Mouse (Mus musculus): ENCODE data around the gene Olfr1133.
"Not testable (repeated sequence)": the region's sequence is repeated elsewhere in the genome, so short reads cannot be mapped to it uniquely, and the experiment has no call there.

Gene Olfr1133

DNA sequence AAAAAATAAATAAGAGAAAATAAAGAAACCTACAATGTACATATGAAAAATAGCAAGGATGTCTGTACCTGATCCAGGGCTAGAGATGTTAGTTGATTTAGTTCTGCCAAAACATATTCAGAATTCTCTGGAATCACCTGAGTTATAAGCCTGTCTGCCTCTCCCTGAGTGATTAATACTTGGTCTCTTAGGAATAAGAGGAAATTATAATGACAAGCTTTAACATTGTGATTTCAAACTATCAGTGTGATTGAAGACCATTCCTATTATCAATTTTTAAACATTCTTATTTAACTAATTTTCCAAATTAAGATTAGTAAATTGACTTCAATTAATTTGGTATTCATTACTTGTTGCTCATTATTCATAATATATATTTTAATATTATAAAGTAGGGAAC lies at the start of gene Olfr1133:
Gene Olfr1133, minus strand, starts transcription at position 101 of the 400 bp plus-strand sequence.
- in situ Hi-C loops (cut with MboI; ENCODE audit: low pct_unique_long_range_greater_than_20kb in 1 of 2, low sequenced_read_pairs in 2 of 2, unreplicated experiment in 1 of 2) = no loop called here

DNA sequence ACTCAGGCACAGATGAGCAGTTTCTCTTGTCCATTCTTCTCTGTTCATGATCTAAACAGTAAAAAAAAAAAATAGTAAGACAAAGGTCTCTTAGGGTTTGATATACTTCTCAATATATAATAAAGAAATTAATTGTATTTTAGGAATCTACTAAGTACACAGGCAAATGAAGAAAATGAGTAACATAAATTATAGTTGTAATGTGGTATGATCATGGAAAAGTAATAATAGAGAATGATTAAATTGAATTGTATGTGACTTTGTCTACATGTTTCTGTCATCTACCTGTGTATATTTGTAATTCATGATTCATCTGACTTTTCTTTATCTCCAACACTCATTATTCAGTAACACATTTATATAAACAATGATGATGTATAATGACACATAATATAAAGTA lies 46.7 kb upstream of the Olfr1133 start, which contains the start of gene Olfr1136:
Gene Olfr1136, minus strand, starts transcription at position 101 of the 400 bp plus-strand sequence.
- in situ Hi-C loops (cut with MboI; ENCODE audit: low pct_unique_long_range_greater_than_20kb in 1 of 2, low sequenced_read_pairs in 2 of 2, unreplicated experiment in 1 of 2) = no loop called here

DNA sequence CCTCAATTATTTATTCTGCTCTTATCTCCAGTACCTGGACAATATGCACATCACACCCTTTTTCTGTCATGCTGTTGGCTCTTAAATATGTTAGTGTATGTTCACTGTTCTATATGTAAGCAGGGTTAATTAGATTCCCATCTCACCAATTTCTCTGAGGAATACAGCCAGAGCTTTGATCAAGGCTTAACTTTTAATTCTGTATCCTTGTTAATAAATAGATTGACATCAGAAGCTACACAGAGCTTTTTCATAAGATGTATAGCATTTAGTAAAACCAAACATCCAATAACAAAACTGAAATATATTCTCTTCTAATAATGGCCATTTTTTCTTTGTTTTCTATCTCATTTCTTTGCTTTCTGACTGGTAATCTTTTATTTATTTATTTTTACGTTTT lies 26.4 kb upstream of the Olfr1133 start, which contains the start of gene Olfr1135:
Gene Olfr1135, minus strand, starts transcription at position 101 of the 400 bp plus-strand sequence.
- in situ Hi-C loops (cut with MboI; ENCODE audit: low pct_unique_long_range_greater_than_20kb in 1 of 2, low sequenced_read_pairs in 2 of 2, unreplicated experiment in 1 of 2) = no loop called here

DNA sequence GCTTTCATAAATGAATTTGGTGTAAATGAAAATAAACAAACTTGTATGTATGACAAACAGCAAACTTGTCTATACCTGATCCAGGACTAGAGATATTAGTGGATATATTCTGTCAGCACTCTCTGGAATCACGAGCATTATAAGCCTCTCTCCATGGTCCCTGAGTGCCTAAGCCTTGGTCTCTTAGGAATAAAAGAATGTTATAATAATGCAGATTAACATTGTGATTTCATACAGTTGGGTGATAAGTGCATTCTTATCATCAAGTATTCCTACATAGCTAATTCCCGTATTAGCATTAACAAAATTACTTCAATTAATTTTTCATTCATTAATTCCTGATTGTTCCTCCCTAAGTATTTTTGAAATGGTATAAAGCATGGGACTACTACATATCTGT lies 11.2 kb upstream of the Olfr1133 start, which contains the start of gene Olfr1134:
Gene Olfr1134, minus strand, starts transcription at position 101 of the 400 bp plus-strand sequence.
- in situ Hi-C loops (cut with MboI; ENCODE audit: low pct_unique_long_range_greater_than_20kb in 1 of 2, low sequenced_read_pairs in 2 of 2, unreplicated experiment in 1 of 2) = no loop called here

DNA sequence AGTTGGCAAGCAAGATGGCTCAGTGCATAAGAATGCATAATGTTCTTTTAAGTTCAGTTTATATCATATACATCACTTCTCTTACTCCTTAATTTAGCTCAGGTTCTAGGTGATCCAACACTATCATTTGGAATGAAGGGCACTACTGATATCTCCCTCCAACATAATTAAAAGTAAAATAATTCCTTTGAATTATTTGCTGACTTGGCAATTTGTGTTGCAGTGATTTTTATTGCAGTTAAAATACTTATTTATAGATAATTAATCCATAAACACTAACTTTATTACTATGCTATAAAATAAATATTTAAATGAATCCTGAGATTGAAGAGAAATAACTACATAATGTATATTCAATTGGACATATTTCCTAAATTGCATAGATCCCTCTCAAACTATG lies 4.7 kb downstream of the Olfr1133 start:
- in situ Hi-C loops (cut with MboI; ENCODE audit: low pct_unique_long_range_greater_than_20kb in 1 of 2, low sequenced_read_pairs in 2 of 2, unreplicated experiment in 1 of 2) = no loop called here

DNA sequence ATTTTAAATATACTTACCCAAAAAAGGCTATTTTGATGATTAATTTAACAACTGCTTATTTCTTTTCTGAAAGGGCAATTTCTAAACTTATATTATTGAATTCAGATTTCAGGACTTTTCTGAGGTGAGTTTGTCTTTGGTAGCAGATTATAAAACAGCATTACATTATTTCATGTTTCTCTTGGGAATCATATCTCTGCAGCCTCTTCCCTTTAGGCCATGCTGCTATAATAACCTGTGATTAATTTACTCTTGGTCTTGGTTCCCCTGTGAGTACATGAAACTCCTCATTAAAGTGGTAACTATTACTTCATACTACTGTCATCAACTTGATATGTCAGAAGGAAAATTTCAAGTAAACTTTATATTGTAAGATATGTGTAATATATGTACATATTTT lies 9.7 kb downstream of the Olfr1133 start, which contains the start of gene Olfr1132:
Gene Olfr1132, minus strand, starts transcription at position 101 of the 400 bp plus-strand sequence.
- in situ Hi-C loops (cut with MboI; ENCODE audit: low pct_unique_long_range_greater_than_20kb in 1 of 2, low sequenced_read_pairs in 2 of 2, unreplicated experiment in 1 of 2) = no loop called here

DNA sequence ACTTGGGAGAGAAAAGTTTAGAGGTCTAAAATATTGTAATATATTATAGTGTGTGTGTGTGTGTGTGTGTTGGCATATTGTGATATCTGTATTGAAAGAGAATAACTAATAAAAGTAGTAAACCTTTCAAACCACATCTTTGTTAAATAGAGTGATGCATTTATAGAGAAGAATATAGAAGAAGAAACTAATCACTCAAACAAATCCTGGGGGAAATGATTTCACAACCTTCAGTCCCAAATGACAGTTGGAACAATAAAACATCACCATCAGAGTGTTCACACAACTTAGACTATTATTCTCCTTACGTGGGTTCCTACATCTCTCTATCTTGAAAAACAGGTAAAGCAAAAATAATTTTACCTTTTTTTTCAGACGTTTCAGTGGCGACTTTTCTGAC lies 20.4 kb downstream of the Olfr1133 start, which contains the start of gene Olfr1131:
Gene Olfr1131, plus strand, starts transcription at position 301 of the 400 bp plus-strand sequence.
- in situ Hi-C loops (cut with MboI; ENCODE audit: low pct_unique_long_range_greater_than_20kb in 1 of 2, low sequenced_read_pairs in 2 of 2, unreplicated experiment in 1 of 2) = loop anchor here in 1 of 2 experiments (10.0 kb wide), 1 partner anchor 152 kb away; no protein-coding TSS in a partner anchor

DNA sequence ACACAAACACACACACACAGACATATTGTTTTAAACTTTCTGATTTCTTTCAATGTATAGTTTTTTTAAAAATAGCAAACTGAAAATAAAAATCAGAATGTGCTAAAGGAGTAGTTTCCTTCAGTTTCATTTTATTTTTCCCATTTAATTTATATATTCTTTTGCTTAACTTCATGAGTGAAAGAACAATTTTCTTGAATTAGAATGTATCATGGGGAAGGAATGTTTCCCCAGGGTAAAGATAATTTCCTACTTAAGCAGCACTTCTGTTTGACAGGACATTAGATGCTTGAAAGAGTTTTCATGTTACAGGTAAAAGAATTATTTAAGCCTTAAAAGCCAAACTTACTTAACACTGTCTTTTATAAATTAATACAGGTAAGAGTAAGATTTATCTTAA lies 41.3 kb downstream of the Olfr1133 start, which contains the start of gene Olfr1130:
Gene Olfr1130, plus strand, starts transcription at position 301 of the 400 bp plus-strand sequence.
- in situ Hi-C loops (cut with MboI; ENCODE audit: low pct_unique_long_range_greater_than_20kb in 1 of 2, low sequenced_read_pairs in 2 of 2, unreplicated experiment in 1 of 2) = not testable (repeated sequence)
